Mouse (Mus musculus): ENCODE data around the gene Adamts3. TPM values are rescaled to one million over a fixed set of nuclear protein-coding genes. Genes with fewer than 3 reads are reported as not detected.
A peak's percentile ranks its signal among the peaks of the same experiment; 100 is the strongest.

Gene Adamts3
- polyA plus RNA-seq (2015; fragmentation: Nextera tagmentation; extraction: Ambion mirVana): 0.46 and 0.51 TPM in 2 replicates

- Histone ChIP-seq H3K4me1 (ENCODE audit: insufficient read depth) (peaks cover 6% of the 10 kb centered on the region), H3K4me2 (ENCODE audit: low read depth, low read length) (peak within 1 kb of the TSS; percentile 98), H3K4me3 (ENCODE audit: low read depth, low read length) (peak within 1 kb of the TSS; percentile 62), H3K36me3 (replicated peaks; ENCODE audit: insufficient read depth, low read length) (no peaks in the 10 kb centered on the region), H3K27me3 (ENCODE audit: insufficient read depth, low read length) (0 out of 2 replicates have a peak, but pooled peaks cover 4% of the 10 kb centered on the region), H3K9me3 (ENCODE audit: low read length) (no peaks in the 10 kb centered on the region), H3K27ac (ENCODE audit: low read depth) (0 out of 2 replicates have a peak within 1 kb of the TSS, but pooled peaks have one; percentile 22), H3K9ac (replicated peaks) (peak within 1 kb of the TSS; percentile 69)
- 2% methylated on average over 36 of the region's 78 CpGs for WGBS (ENCODE audit: insufficient replicate concordance)
- DNase-seq (peak; percentile 48), ATAC-seq (peak; percentile 64)
- no peak for TF ChIP-seq CTCF (IDR thresholded peaks at IDR 0.05; ENCODE audit: low read depth)
- no peak for TF ChIP-seq EP300 (IDR thresholded peaks at IDR 0.05; ENCODE audit: low read depth)
Measured at GRCm38 (mm10) chr5:89883051-89883907, at the start of gene Adamts3. Gene Adamts3, minus strand, starts transcription at chr5:89883334.

- H3K4me3 ChIP-seq (ENCODE audit: low read depth, low read length): no peak overlapping the region
- H3K27me3 ChIP-seq (ENCODE audit: insufficient read depth, low read length): no peaks in the 10 kb centered on the region
- 41% methylated on average over 4 of the region's 4 CpGs for WGBS (ENCODE audit: insufficient replicate concordance)
- no peaks in the 10 kb centered on the region for H3K9me3 ChIP-seq (ENCODE audit: low read length)
- no peaks in the 10 kb centered on the region for H3K4me1 ChIP-seq (ENCODE audit: insufficient read depth)
- DNase-seq (no peak), ATAC-seq (no peak)
- H3K9ac ChIP-seq (replicated peaks): no peak overlapping the region
- TF ChIP-seq EP300 (IDR thresholded peaks at IDR 0.05; ENCODE audit: low read depth) (no peak), CTCF (IDR thresholded peaks at IDR 0.05; ENCODE audit: low read depth) (no peak)
- H3K27ac ChIP-seq (ENCODE audit: low read depth): no peak overlapping the region
- H3K36me3 ChIP-seq (replicated peaks; ENCODE audit: insufficient read depth, low read length): no peaks in the 10 kb centered on the region
- no peak overlapping the region for H3K4me2 ChIP-seq (ENCODE audit: low read depth, low read length)
Measured at GRCm38 (mm10) chr5:89931511-89931910, 48.4 kb upstream of the Adamts3 start.

GRCm38 (mm10) chr5:89912359-89912758, 29.2 kb upstream of the Adamts3 start:
- Histone ChIP-seq H3K9ac (replicated peaks) (no peak overlapping the region), H3K27ac (ENCODE audit: low read depth) (no peak overlapping the region), H3K4me2 (ENCODE audit: low read depth, low read length) (no peak overlapping the region), H3K4me3 (ENCODE audit: low read depth, low read length) (no peak overlapping the region), H3K27me3 (ENCODE audit: insufficient read depth, low read length) (no peaks in the 10 kb centered on the region), H3K9me3 (ENCODE audit: low read length) (no peaks in the 10 kb centered on the region), H3K36me3 (replicated peaks; ENCODE audit: insufficient read depth, low read length) (no peaks in the 10 kb centered on the region), H3K4me1 (ENCODE audit: insufficient read depth) (no peaks in the 10 kb centered on the region)
- ATAC-seq (no peak), DNase-seq (no peak)
- TF ChIP-seq EP300 (IDR thresholded peaks at IDR 0.05; ENCODE audit: low read depth) (no peak), CTCF (IDR thresholded peaks at IDR 0.05; ENCODE audit: low read depth) (no peak)

GRCm38 (mm10) chr5:89911950-89912349, 28.8 kb upstream of the Adamts3 start:
- WGBS (ENCODE audit: insufficient replicate concordance): 79% methylated on average over 7 of the region's 7 CpGs
- H3K27ac ChIP-seq (ENCODE audit: low read depth): no peak overlapping the region
- H3K36me3 ChIP-seq (replicated peaks; ENCODE audit: insufficient read depth, low read length): no peaks in the 10 kb centered on the region
- DNase-seq (no peak), ATAC-seq (no peak)
- no peak overlapping the region for H3K4me3 ChIP-seq (ENCODE audit: low read depth, low read length)
- no peak overlapping the region for H3K4me2 ChIP-seq (ENCODE audit: low read depth, low read length)
- no peak overlapping the region for H3K9ac ChIP-seq (replicated peaks)
- H3K9me3 ChIP-seq (ENCODE audit: low read length): no peaks in the 10 kb centered on the region
- no peaks in the 10 kb centered on the region for H3K27me3 ChIP-seq (ENCODE audit: insufficient read depth, low read length)
- no peaks in the 10 kb centered on the region for H3K4me1 ChIP-seq (ENCODE audit: insufficient read depth)
- TF ChIP-seq CTCF (IDR thresholded peaks at IDR 0.05; ENCODE audit: low read depth) (no peak), EP300 (IDR thresholded peaks at IDR 0.05; ENCODE audit: low read depth) (no peak)

GRCm38 (mm10) chr5:89911508-89911907, 28.4 kb upstream of the Adamts3 start:
- Histone ChIP-seq H3K4me3 (ENCODE audit: low read depth, low read length) (no peak overlapping the region), H3K4me1 (ENCODE audit: insufficient read depth) (no peaks in the 10 kb centered on the region), H3K9ac (replicated peaks) (no peak overlapping the region), H3K27me3 (ENCODE audit: insufficient read depth, low read length) (no peaks in the 10 kb centered on the region), H3K9me3 (ENCODE audit: low read length) (no peaks in the 10 kb centered on the region), H3K4me2 (ENCODE audit: low read depth, low read length) (no peak overlapping the region), H3K36me3 (replicated peaks; ENCODE audit: insufficient read depth, low read length) (no peaks in the 10 kb centered on the region), H3K27ac (ENCODE audit: low read depth) (no peak overlapping the region)
- ATAC-seq (no peak), DNase-seq (no peak)
- 80% methylated on average over 4 of the region's 4 CpGs for WGBS (ENCODE audit: insufficient replicate concordance)
- TF ChIP-seq CTCF (IDR thresholded peaks at IDR 0.05; ENCODE audit: low read depth) (no peak), EP300 (IDR thresholded peaks at IDR 0.05; ENCODE audit: low read depth) (no peak)

GRCm38 (mm10) chr5:89906884-89907431, 23.8 kb upstream of the Adamts3 start:
- Histone ChIP-seq H3K27ac (ENCODE audit: low read depth) (no peak overlapping the region), H3K9me3 (ENCODE audit: low read length) (no peaks in the 10 kb centered on the region), H3K4me3 (ENCODE audit: low read depth, low read length) (no peak overlapping the region), H3K9ac (replicated peaks) (no peak overlapping the region), H3K4me1 (ENCODE audit: insufficient read depth) (no peaks in the 10 kb centered on the region), H3K36me3 (replicated peaks; ENCODE audit: insufficient read depth, low read length) (no peaks in the 10 kb centered on the region), H3K27me3 (ENCODE audit: insufficient read depth, low read length) (no peaks in the 10 kb centered on the region), H3K4me2 (ENCODE audit: low read depth, low read length) (no peak overlapping the region)
- WGBS (ENCODE audit: insufficient replicate concordance): 70% methylated on average over 13 of the region's 13 CpGs
- TF ChIP-seq CTCF (IDR thresholded peaks at IDR 0.05; ENCODE audit: low read depth) (no peak), EP300 (IDR thresholded peaks at IDR 0.05; ENCODE audit: low read depth) (no peak)
- DNase-seq: no peak
- ATAC-seq: no peak
